ENCODE assay signal across 19 mouse cellular contexts in genomic region chr4:5437076-5437475, GRCm38 (mm10).
A peak's percentile ranks its signal among the peaks of the same experiment; 100 is the strongest.
DNase-seq lines count a peak whose midpoint lies in the region; ATAC-seq lines count a peak whose summit lies in the region.
"Had no signal": no experiment of that assay in that cellular context is flagged by ENCODE, and none has a peak within 500 bp of the region (broad histone marks: within the 10 kb centered on the region; RNA-seq: fewer than 3 reads in every experiment).

No protein-coding gene starts in this region.

- no peak overlapping the region for H3K9ac ChIP-seq in midbrain, embryonic 11.5 days (ENCODE audit: low read length)
- H3K9ac ChIP-seq in midbrain, embryonic 13.5 days (replicated peaks): no peak overlapping the region
- no peak overlapping the region for H3K9ac ChIP-seq in midbrain, embryonic 16.5 days (ENCODE audit: low read depth, low read length)
- H3K9ac ChIP-seq: embryonic facial prominence, embryonic 13.5 days; forebrain, embryonic 15.5 days; heart, embryonic 15.5 days; hindbrain, embryonic 13.5 days had no signal

- 15% methylated on average over 3 of the region's 3 CpGs for WGBS in midbrain, embryonic 11.5 days
- WGBS in midbrain, embryonic 10.5 days: 34% methylated on average over 3 of the region's 3 CpGs
- WGBS in midbrain, embryonic 13.5 days: 16% methylated on average over 3 of the region's 3 CpGs
- 12% methylated on average over 3 of the region's 3 CpGs for WGBS in midbrain, embryonic 16.5 days

- H3K9me3 ChIP-seq in midbrain, embryonic 11.5 days (ENCODE audit: control insufficient read depth, low read length): peaks cover 4% of the 10 kb centered on the region; the same call in 1 of the 2 replicates
- H3K9me3 ChIP-seq in midbrain, embryonic 10.5 days (replicated peaks): no peaks in the 10 kb centered on the region
- H3K9me3 ChIP-seq in midbrain, embryonic 13.5 days: no peaks in the 10 kb centered on the region
- H3K9me3 ChIP-seq in midbrain, embryonic 16.5 days (replicated peaks; ENCODE audit: control insufficient read depth, low read length, poor library complexity, severe bottlenecking): no peaks in the 10 kb centered on the region; the same call in 1 of the 2 replicates
- H3K9me3 ChIP-seq: embryonic facial prominence, embryonic 13.5 days; forebrain, embryonic 15.5 days; heart, embryonic 15.5 days; hindbrain, embryonic 13.5 days had no signal

- peak; percentile 90 for ATAC-seq in midbrain, embryonic 11.5 days (ENCODE audit: low FRiP score)
- peak; percentile 82 for ATAC-seq in midbrain, embryonic 13.5 days
- ATAC-seq in midbrain, embryonic 16.5 days: peak; percentile 76; the same call in 1 of the 2 replicates
- ATAC-seq: forebrain, embryonic 15.5 days; hindbrain, postnatal 0 days had no signal

- no peaks in the 10 kb centered on the region for H3K36me3 ChIP-seq in midbrain, embryonic 11.5 days (ENCODE audit: control insufficient read depth, insufficient read depth, low read length)
- H3K36me3 ChIP-seq in midbrain, embryonic 10.5 days: no peaks in the 10 kb centered on the region
- no peaks in the 10 kb centered on the region for H3K36me3 ChIP-seq in midbrain, embryonic 13.5 days
- H3K36me3 ChIP-seq in midbrain, embryonic 16.5 days (ENCODE audit: control insufficient read depth, insufficient read depth, low read length): no peaks in the 10 kb centered on the region
- H3K36me3 ChIP-seq: embryonic facial prominence, embryonic 13.5 days; forebrain, embryonic 15.5 days; heart, embryonic 15.5 days; hindbrain, embryonic 13.5 days had no signal

- no peak for DNase-seq in midbrain, embryonic 11.5 days (ENCODE audit: low spot score, missing footprints)
- no peak for DNase-seq in midbrain, embryonic 10.5 days (ENCODE audit: low spot score)
- DNase-seq in kidney, postnatal 4 days: no peak
- DNase-seq in thymus, adult 18-20 months: no peak
- DNase-seq: adrenal gland, postnatal 10 days; cerebellum, adult 11-12 months; cerebellum, adult 9-10 months; cerebellum, postnatal 25 days; gastrocnemius, postnatal 10 days; heart, adult 2 months; heart, postnatal 14 days had no signal

- no peak overlapping the region for H3K4me3 ChIP-seq in midbrain, embryonic 11.5 days (ENCODE audit: low read depth, low read length)
- no peak overlapping the region for H3K4me3 ChIP-seq in midbrain, embryonic 10.5 days
- H3K4me3 ChIP-seq in midbrain, embryonic 13.5 days (replicated peaks): no peak overlapping the region
- H3K4me3 ChIP-seq in midbrain, embryonic 16.5 days (ENCODE audit: low read depth, low read length): no peak overlapping the region
- H3K4me3 ChIP-seq: embryonic facial prominence, embryonic 13.5 days; forebrain, embryonic 15.5 days; heart, adult 2 months; heart, embryonic 15.5 days; hindbrain, embryonic 13.5 days had no signal

- no peak overlapping the region for H3K27ac ChIP-seq in midbrain, embryonic 11.5 days (ENCODE audit: low read depth, low read length)
- no peak overlapping the region for H3K27ac ChIP-seq in midbrain, embryonic 10.5 days (replicated peaks)
- no peak overlapping the region for H3K27ac ChIP-seq in midbrain, embryonic 13.5 days
- no peak overlapping the region for H3K27ac ChIP-seq in midbrain, embryonic 16.5 days (ENCODE audit: low read length)
- H3K27ac ChIP-seq: embryonic facial prominence, embryonic 13.5 days; forebrain, embryonic 15.5 days; heart, adult 2 months; heart, embryonic 15.5 days; hindbrain, embryonic 13.5 days; hindbrain, postnatal 0 days had no signal

- no peak overlapping the region for H3K4me2 ChIP-seq in midbrain, embryonic 11.5 days
- no peak overlapping the region for H3K4me2 ChIP-seq in midbrain, embryonic 13.5 days (replicated peaks)
- H3K4me2 ChIP-seq in midbrain, embryonic 16.5 days (ENCODE audit: low read length): no peak overlapping the region
- H3K4me2 ChIP-seq: embryonic facial prominence, embryonic 13.5 days; forebrain, embryonic 15.5 days; heart, embryonic 11.5 days; heart, embryonic 15.5 days; hindbrain, embryonic 13.5 days had no signal

- H3K4me1 ChIP-seq in midbrain, embryonic 11.5 days (ENCODE audit: control insufficient read depth, insufficient read depth, low read length): no peaks in the 10 kb centered on the region
- peaks cover 13% of the 10 kb centered on the region for H3K4me1 ChIP-seq in midbrain, embryonic 10.5 days
- no peaks in the 10 kb centered on the region for H3K4me1 ChIP-seq in midbrain, embryonic 13.5 days (replicated peaks)
- H3K4me1 ChIP-seq in midbrain, embryonic 16.5 days (ENCODE audit: control insufficient read depth, insufficient read depth, low read length): no peaks in the 10 kb centered on the region
- H3K4me1 ChIP-seq: embryonic facial prominence, embryonic 13.5 days; forebrain, embryonic 15.5 days; heart, embryonic 15.5 days; hindbrain, embryonic 13.5 days had no signal

- no peaks in the 10 kb centered on the region for H3K27me3 ChIP-seq in midbrain, embryonic 11.5 days (ENCODE audit: control insufficient read depth, insufficient read depth, low read length)
- no peaks in the 10 kb centered on the region for H3K27me3 ChIP-seq in midbrain, embryonic 10.5 days (ENCODE audit: low read depth, poor library complexity, severe bottlenecking)
- H3K27me3 ChIP-seq in midbrain, embryonic 13.5 days: no peaks in the 10 kb centered on the region
- no peaks in the 10 kb centered on the region for H3K27me3 ChIP-seq in midbrain, embryonic 16.5 days (ENCODE audit: control insufficient read depth, insufficient read depth, low read depth, low read length)
- H3K27me3 ChIP-seq: embryonic facial prominence, embryonic 13.5 days; forebrain, embryonic 15.5 days; heart, embryonic 15.5 days; hindbrain, embryonic 13.5 days had no signal
